Mouse (Mus musculus) CH12.LX (cell line): ENCODE measurements around the gene Tmem106b. TPM values are rescaled to one million over a fixed set of nuclear protein-coding genes. Genes with fewer than 3 reads are reported as not detected.

Source experiments
- DNase-seq: peaks from one replicate; pipeline ENCODE4 v3.0.0-alpha.2; 2013; ENCODE audit errors: extremely low read depth
- H3K27ac ChIP-seq: 2 replicates; pipeline ENCODE4 v1.5.1; 2012; ENCODE audit warnings: low read depth, mild to moderate bottlenecking, control low read depth, moderate library complexity; ENCODE audit not compliant: insufficient read depth
- H3K27me3 ChIP-seq: replicated peaks from 2 replicates; pipeline ENCODE3; 2012; ENCODE audit warnings: inconsistent platforms
- H3K36me3 ChIP-seq, 2 experiments: replicated peaks in 1 of 2; 2 replicates each; pipeline versions ENCODE3 to v1.6.1; 2012; ENCODE audit warnings: inconsistent platforms in 1 of 2, low read length in 1 of 2, mild to moderate bottlenecking in 1 of 2, mixed read lengths in 1 of 2, moderate library complexity in 1 of 2; ENCODE audit not compliant: control insufficient read depth in 1 of 2, insufficient read depth in 1 of 2
- H3K4me1 ChIP-seq, 2 experiments: 2 replicates each; pipeline ENCODE4 v1.6.1; 2012; ENCODE audit warnings: inconsistent platforms in 1 of 2, moderate library complexity in 1 of 2; ENCODE audit not compliant: insufficient read depth in 2 of 2, control insufficient read depth in 1 of 2
- H3K4me2 ChIP-seq: 2 replicates; pipeline ENCODE4 v1.6.1; 2012; ENCODE audit warnings: low read depth, mild to moderate bottlenecking, control low read depth; ENCODE audit not compliant: poor library complexity, insufficient read depth, severe bottlenecking
- H3K4me3 ChIP-seq, 3 experiments: fragments of 150-350 bp in 1 of 3; sonication (generic) in 1 of 3; replicated peaks in 1 of 3; 2 replicates each; pipeline versions ENCODE3 to v1.5.1; 2011 to 2012; ENCODE audit warnings: low read depth in 2 of 3, low read length in 2 of 3, mild to moderate bottlenecking in 2 of 3, moderate library complexity in 2 of 3, control low read depth in 1 of 3, improper control_type of control experiment in 1 of 3, inconsistent platforms in 1 of 3, mixed read lengths in 1 of 3; ENCODE audit not compliant: poor library complexity in 1 of 3
- H3K79me2 ChIP-seq: replicated peaks from 2 replicates; pipeline ENCODE4 v1.6.1; 2012; ENCODE audit warnings: mild to moderate bottlenecking, moderate library complexity; ENCODE audit not compliant: control insufficient read depth, poor library complexity, insufficient read depth, severe bottlenecking; ENCODE audit errors: extremely low read depth
- H3K9ac ChIP-seq: 2 replicates; pipeline ENCODE4 v1.6.1; 2012; ENCODE audit warnings: low read depth, mild to moderate bottlenecking, control low read depth, moderate library complexity; ENCODE audit not compliant: insufficient read depth
- H3K9me3 ChIP-seq: replicated peaks from 2 replicates; pipeline ENCODE3; 2012; ENCODE audit warnings: low read length, inconsistent platforms, mixed read lengths
- BHLHE40 ChIP-seq: IDR thresholded peaks from 2 replicates; pipeline ENCODE4 v1.6.1; 2011; ENCODE audit warnings: mild to moderate bottlenecking, low read depth, low read length, improper control_type of control experiment
- CHD1 ChIP-seq: IDR thresholded peaks from 2 replicates; pipeline ENCODE4 v1.6.1; 2012; ENCODE audit warnings: low read depth, low read length, improper control_type of control experiment, inconsistent platforms
- EP300 ChIP-seq: IDR thresholded peaks from 2 replicates; pipeline ENCODE4 v1.6.1; 2011; ENCODE audit warnings: low read length, improper control_type of control experiment
- ETS1 ChIP-seq: conservative IDR thresholded peaks from 2 replicates; pipeline ENCODE4 v1.6.1; 2012; ENCODE audit warnings: low read depth, mild to moderate bottlenecking, inconsistent platforms, low read length, improper control_type of control experiment, moderate library complexity
- GABPA ChIP-seq: IDR thresholded peaks from 2 replicates; pipeline ENCODE4 v1.6.1; 2012; ENCODE audit warnings: low read depth, low read length, improper control_type of control experiment, inconsistent platforms; ENCODE audit not compliant: insufficient replicate concordance
- IRF4 ChIP-seq: IDR thresholded peaks from 2 replicates; pipeline ENCODE4 v1.6.1; 2014; ENCODE audit warnings: low read depth, mild to moderate bottlenecking, inconsistent platforms, low read length, improper control_type of control experiment
- KAT2A ChIP-seq: IDR thresholded peaks from 2 replicates; pipeline ENCODE4 v1.6.1; 2012; ENCODE audit warnings: low read length, improper control_type of control experiment, inconsistent platforms; ENCODE audit not compliant: insufficient replicate concordance
- MXI1 ChIP-seq: IDR thresholded peaks from 2 replicates; pipeline ENCODE4 v1.6.1; 2011; ENCODE audit warnings: mild to moderate bottlenecking, low read depth, low read length, improper control_type of control experiment
- MYC ChIP-seq: IDR thresholded peaks from 2 replicates; pipeline ENCODE4 v1.6.1; 2011; ENCODE audit warnings: low read depth, mild to moderate bottlenecking, improper control_type of control experiment, low read length
- NELFE ChIP-seq: IDR thresholded peaks from 2 replicates; pipeline ENCODE4 v1.6.1; 2011; ENCODE audit warnings: low read depth, low read length, improper control_type of control experiment
- NRF1 ChIP-seq: IDR thresholded peaks from 2 replicates; pipeline ENCODE4 v1.6.1; 2014; ENCODE audit warnings: low read depth, mild to moderate bottlenecking, inconsistent platforms, low read length, improper control_type of control experiment, moderate library complexity
- POLR2A ChIP-seq: IDR thresholded peaks from 2 replicates; pipeline ENCODE4 v1.6.1; 2011; ENCODE audit warnings: low read depth, mild to moderate bottlenecking, improper control_type of control experiment, low read length
- POLR2AphosphoS2 ChIP-seq: IDR thresholded peaks from 2 replicates; pipeline ENCODE4 v1.6.1; 2011; ENCODE audit warnings: low read depth, low read length, improper control_type of control experiment
- RAD21 ChIP-seq: IDR thresholded peaks from 2 replicates; pipeline ENCODE4 v1.6.1; 2011; ENCODE audit warnings: low read depth, mild to moderate bottlenecking, low read length, improper control_type of control experiment, moderate library complexity
- SIN3A ChIP-seq: IDR thresholded peaks from 2 replicates; pipeline ENCODE4 v1.6.1; 2012; ENCODE audit warnings: low read length, improper control_type of control experiment, inconsistent platforms
- SMC3 ChIP-seq: IDR thresholded peaks from 2 replicates; pipeline ENCODE4 v1.6.1; 2011; ENCODE audit warnings: low read depth, low read length, improper control_type of control experiment
- TBP ChIP-seq: conservative IDR thresholded peaks from 2 replicates; pipeline ENCODE4 v1.6.1; 2011; ENCODE audit warnings: low read depth, low read length, improper control_type of control experiment
- UBTF ChIP-seq: IDR thresholded peaks from 2 replicates; pipeline ENCODE4 v1.6.1; 2012; ENCODE audit warnings: low read depth, mild to moderate bottlenecking, inconsistent platforms, low read length, improper control_type of control experiment, moderate library complexity
- USF1 ChIP-seq: IDR thresholded peaks from 2 replicates; pipeline ENCODE4 v1.6.1; 2014; ENCODE audit warnings: low read depth, mild to moderate bottlenecking, inconsistent platforms, low read length, improper control_type of control experiment
- ZC3H11A ChIP-seq: IDR thresholded peaks from 2 replicates; pipeline ENCODE4 v1.6.1; 2012; ENCODE audit warnings: low read depth, mild to moderate bottlenecking, inconsistent platforms, low read length, improper control_type of control experiment
- ZNF384 ChIP-seq: IDR thresholded peaks from 2 replicates; pipeline ENCODE4 v1.6.1; 2012; ENCODE audit warnings: low read depth, low read length, improper control_type of control experiment, inconsistent platforms
- dilution Hi-C: fragments of 300-500 bp; cut with MboI; formaldehyde crosslinking; loops from 2 replicates; pipeline ENCODE4 v1.14.3; 2020; ENCODE audit warnings: low sequenced_read_pairs; ENCODE audit not compliant: extremely low pct_unique_long_range_greater_than_20kb, extremely low pct_ligation_motif_present
- in situ Hi-C: fragments of 300-500 bp; cut with MboI; formaldehyde crosslinking; loops from 3 replicates; pipeline ENCODE4 v1.14.3; 2019; ENCODE audit warnings: low sequenced_read_pairs, low pct_ligation_motif_present, low pct_unique_long_range_greater_than_20kb, mixed read lengths
- polyA plus RNA-seq: library from polyadenylated mRNA; unstranded; fragments of >175 nt; gene quantifications from 2 replicates; pipeline ENCODE4 v1.2.1, GENCODE M21; 2012; ENCODE audit warnings: low read depth; ENCODE audit not compliant: insufficient read length
- total RNA-seq, 2 experiments: library from RNA; depleted of rRNA; stranded (reverse); fragments of 300-350 nt in 1 of 2; fragments of >200 nt in 1 of 2; gene quantifications; 2 replicates each; pipeline ENCODE4 v1.2.3; 2012 to 2014

Tmem106b gene
- total and polyA plus RNA-seq, 3 experiments: 19.8 to 25.0 (median 23.1) TPM

- Histone ChIP-seq H3K4me1 (no peaks in the 10 kb centered on the region), H3K4me3 (no peak overlapping the region), H3K36me3 (peaks cover 32 to 61% of the 10 kb centered on the region in 2 experiments), H3K79me2 (no peaks in the 10 kb centered on the region), H3K4me2 (no peak overlapping the region), H3K27ac (no peak overlapping the region), H3K9ac (no peak overlapping the region)
- DNase-seq: no peak
- in situ Hi-C loops (no loop called here), dilution Hi-C loops (no loop called here)
- TF ChIP-seq RAD21 (no peak), USF1 (no peak), MYC (no peak)
- TF ChIP-seq, all 38 proteins: peak for 0
- no peaks in the 10 kb centered on the region for H3K9me3 ChIP-seq
- H3K27me3 ChIP-seq: no peaks in the 10 kb centered on the region
Measured at GRCm38 (mm10) chr6:13082881-13083280, 13.3 kb downstream of the Tmem106b start.

DNA sequence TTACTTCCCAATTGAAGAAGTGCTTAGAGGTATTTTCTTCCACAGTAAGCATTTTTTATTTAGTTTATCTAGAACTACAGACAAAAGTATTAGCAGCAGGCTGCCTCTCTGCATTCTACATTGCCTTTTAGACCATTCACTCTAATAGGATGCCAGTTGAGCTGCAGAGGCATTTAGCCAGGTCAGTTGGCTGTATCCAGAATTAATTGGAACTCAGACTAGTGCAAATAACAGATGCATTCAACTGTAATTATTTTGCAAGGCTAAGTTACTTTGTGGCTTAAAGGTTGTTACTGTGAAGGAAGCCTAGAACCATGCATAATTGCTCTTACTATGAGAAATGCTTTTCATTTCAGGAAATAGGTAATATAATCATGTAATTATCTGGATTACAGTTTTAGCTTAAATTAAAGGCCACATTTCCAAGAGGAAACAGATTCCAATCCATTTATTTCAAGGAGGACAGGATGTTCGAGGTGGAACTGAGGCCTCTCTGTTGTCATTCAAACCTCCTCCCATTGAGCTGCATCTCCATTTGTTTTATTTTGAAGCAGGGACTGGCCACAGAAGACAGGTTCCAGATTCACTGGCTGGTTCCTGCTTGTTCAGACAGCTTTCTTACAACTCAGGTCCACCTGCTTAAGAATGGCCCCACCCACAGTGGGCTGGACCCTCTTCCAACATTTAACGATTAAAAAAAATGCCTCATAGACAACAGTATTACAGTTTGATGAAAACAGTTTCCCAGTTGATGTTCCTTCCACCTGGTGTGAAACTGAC, 27.3 kb downstream of the Tmem106b start:
- Histone ChIP-seq H3K4me3 (no peak overlapping the region), H3K79me2 (no peaks in the 10 kb centered on the region), H3K9me3 (no peaks in the 10 kb centered on the region), H3K27ac (no peak overlapping the region), H3K36me3 (no peaks in the 10 kb centered on the region), H3K27me3 (no peaks in the 10 kb centered on the region), H3K9ac (no peak overlapping the region), H3K4me1 (no peaks in the 10 kb centered on the region), H3K4me2 (no peak overlapping the region)
- dilution Hi-C loops: no loop called here
- in situ Hi-C loops: no loop called here
- TF ChIP-seq IRF4: no peak
- TF ChIP-seq ZC3H11A: no peak
- TF ChIP-seq NRF1: no peak
- no peak for TF ChIP-seq CHD1
- TF ChIP-seq UBTF: no peak
- no peak for TF ChIP-seq POLR2AphosphoS2
- TF ChIP-seq MXI1: no peak
- no peak for TF ChIP-seq SMC3
- TF ChIP-seq NELFE: no peak
- DNase-seq: no peak

DNA sequence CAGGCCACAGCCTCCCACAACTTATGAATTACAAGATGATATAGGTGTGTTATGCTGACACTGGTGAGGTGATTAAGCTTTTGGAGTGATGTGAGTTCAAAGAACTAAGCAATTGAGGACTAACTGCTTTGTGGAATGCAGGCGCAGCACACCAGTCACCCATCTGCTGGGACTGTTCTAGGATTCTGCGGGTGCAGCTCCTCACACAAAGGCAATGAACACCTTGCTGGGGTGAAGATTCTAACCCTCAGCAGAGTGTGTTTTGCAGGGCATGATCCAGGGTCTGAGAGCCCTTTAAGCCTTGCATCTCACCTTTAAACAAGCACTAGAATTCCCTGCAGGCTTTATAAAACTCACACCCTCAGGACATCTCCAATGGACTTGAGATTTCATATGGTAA, 30.6 kb downstream of the Tmem106b start:
- Histone ChIP-seq H3K79me2 (no peaks in the 10 kb centered on the region), H3K36me3 (no peaks in the 10 kb centered on the region), H3K9ac (no peak overlapping the region)
- TF ChIP-seq UBTF (no peak), NELFE (no peak), ZNF384 (no peak), BHLHE40 (no peak), ZC3H11A (no peak), TBP (no peak), GABPA (no peak), ETS1 (no peak), EP300 (no peak), SIN3A (no peak), KAT2A (no peak), POLR2A (no peak)
- TF ChIP-seq, all 38 proteins: peak for 0
- no peak overlapping the region for H3K27ac ChIP-seq
- DNase-seq: no peak
- no peaks in the 10 kb centered on the region for H3K9me3 ChIP-seq
- H3K4me2 ChIP-seq: no peak overlapping the region
- dilution Hi-C loops (no loop called here), in situ Hi-C loops (no loop called here)
- H3K4me3 ChIP-seq: no peak overlapping the region
- no peaks in the 10 kb centered on the region for H3K4me1 ChIP-seq
- no peaks in the 10 kb centered on the region for H3K27me3 ChIP-seq
